Mouse (Mus musculus) cerebellum, adult 2 months (tissue): ENCODE data around the gene Inpp1.

Source experiments
- CTCF ChIP-seq: fragments of 200-500 bp; IDR thresholded peaks from 2 replicates; pipeline ENCODE4 v1.5.1; 2011; ENCODE audit warnings: low read depth, mild to moderate bottlenecking, control low read depth, low read length, moderate library complexity, borderline replicate concordance; ENCODE audit not compliant: insufficient read depth
- POLR2A ChIP-seq: fragments of 200-500 bp; IDR thresholded peaks from 2 replicates; pipeline ENCODE4 v1.6.1; 2011; ENCODE audit warnings: low read length, control low read depth, borderline replicate concordance; ENCODE audit not compliant: insufficient read depth

DNA sequence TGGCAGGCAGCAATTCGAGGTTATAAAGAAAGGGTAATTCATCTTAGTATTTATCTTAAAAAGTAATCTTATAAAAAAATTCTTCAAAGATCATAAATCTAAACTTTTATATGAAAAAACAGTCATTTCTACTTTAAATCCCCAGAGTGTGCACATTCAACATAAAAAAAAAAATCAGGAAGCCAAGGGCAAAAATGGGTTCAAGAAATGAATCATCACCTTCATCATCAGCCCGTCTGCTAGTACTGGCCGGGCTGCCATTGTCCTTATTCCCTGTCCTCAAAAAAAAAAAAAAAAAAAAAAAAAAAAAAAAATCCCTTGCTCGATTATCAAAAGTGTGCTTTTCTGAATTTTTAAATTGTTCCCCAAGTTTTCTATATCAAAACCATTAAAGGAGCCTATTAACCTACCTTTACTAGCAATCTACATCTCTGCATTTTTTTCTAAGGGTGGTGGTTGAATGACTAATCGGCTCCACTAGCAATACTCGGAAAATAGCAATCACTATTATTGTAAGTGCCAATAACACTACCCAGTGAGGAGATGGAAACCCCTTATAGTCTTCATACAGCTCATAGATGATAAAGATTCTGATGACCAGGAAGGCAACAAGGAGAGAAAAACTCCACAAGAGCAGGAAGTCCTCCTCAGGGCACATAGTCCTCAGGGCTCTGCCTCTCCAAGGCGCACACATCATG is 38.6 kb upstream of the Inpp1 start:
- no peak for TF ChIP-seq CTCF
- no peak for TF ChIP-seq POLR2A
